Mouse (Mus musculus) bone marrow macrophage, adult 2 months (primary cell): Measurements from ENCODE around the gene Cep170b.

Experiments used
- CTCF ChIP-seq: IDR thresholded peaks from 2 replicates; pipeline ENCODE4 v1.5.1; 2012; ENCODE audit warnings: low read depth, mild to moderate bottlenecking, low read length, moderate library complexity
- POLR2A ChIP-seq: IDR thresholded peaks from 2 replicates; pipeline ENCODE4 v1.6.1; 2012; ENCODE audit warnings: mild to moderate bottlenecking, low read depth, low read length, borderline replicate concordance

DNA sequence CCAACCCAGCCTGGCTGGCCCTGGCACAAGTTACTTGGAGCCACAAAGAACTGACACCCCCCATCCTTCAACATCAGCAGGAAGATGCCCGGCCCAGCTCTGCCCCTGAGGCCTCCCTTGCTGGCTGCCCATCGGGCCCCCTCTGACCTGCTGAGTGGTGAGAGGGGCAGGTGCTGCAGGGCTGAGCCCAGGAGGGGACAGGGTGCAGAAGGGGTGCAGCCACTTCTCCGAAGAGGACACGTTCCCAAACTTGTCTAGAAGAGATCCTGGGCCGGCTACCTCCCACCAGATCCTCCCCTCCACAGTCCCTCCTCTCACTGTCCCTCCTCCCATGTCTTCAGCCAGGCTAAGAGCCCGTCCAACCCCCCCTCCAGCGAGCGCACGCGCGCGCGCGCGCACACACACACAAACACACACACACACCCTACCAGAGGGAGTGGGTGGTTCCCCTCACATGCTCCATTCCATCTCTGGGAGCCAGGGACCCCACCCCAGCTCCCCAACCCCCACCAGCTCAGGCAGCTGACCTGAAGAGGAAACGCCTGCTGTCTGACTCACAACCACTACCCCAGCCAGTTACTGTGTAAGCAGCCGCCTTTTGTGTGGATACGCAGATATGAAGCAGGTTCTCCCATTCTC, 75.3 kb downstream of the Cep170b start:
- TF ChIP-seq CTCF = no peak
- no peak for TF ChIP-seq POLR2A
